Mouse (Mus musculus): ENCODE measurements at regions not wholly inside any gene's neighbourhood (a gene's known extent, or its start where the extent isn't known, plus 50 kb on each side); places are given as distances from the start of the nearest gene placed in this dataset.

- no peak overlapping the region for H3K4me2 ChIP-seq
- ATAC-seq (ENCODE audit: insufficient read depth, low FRiP score, low read depth): 0 out of 2 replicates have a peak, but pooled peaks have one; percentile 42
- no peak overlapping the region for H3K27ac ChIP-seq
- H3K9me3 ChIP-seq: no peaks in the 10 kb centered on the region
- H3K4me3 ChIP-seq (replicated peaks): no peak overlapping the region
- H3K9ac ChIP-seq: no peak overlapping the region
- peaks cover 7% of the 10 kb centered on the region; the same call in 1 of the 2 replicates for H3K4me1 ChIP-seq
- no peaks in the 10 kb centered on the region for H3K27me3 ChIP-seq (replicated peaks)
- 59% methylated on average over 5 of the region's 5 CpGs for WGBS
- no peaks in the 10 kb centered on the region for H3K36me3 ChIP-seq
These were observed 1216.4 kb upstream of the A1bg start for GRCm38 (mm10) chr15:62139192-62139591.

- H3K27me3 ChIP-seq (replicated peaks): no peaks in the 10 kb centered on the region
- no peaks in the 10 kb centered on the region for H3K36me3 ChIP-seq
- H3K4me2 ChIP-seq: no peak overlapping the region
- H3K4me3 ChIP-seq (replicated peaks): no peak overlapping the region
- ATAC-seq (ENCODE audit: insufficient read depth, low FRiP score, low read depth): no peak
- 83% methylated on average over 6 of the region's 6 CpGs for WGBS
- no peaks in the 10 kb centered on the region for H3K9me3 ChIP-seq
- H3K9ac ChIP-seq: no peak overlapping the region
- H3K27ac ChIP-seq: no peak overlapping the region
- peaks cover 7% of the 10 kb centered on the region; the same call in 1 of the 2 replicates for H3K4me1 ChIP-seq
These were observed 1215.9 kb upstream of the A1bg start for GRCm38 (mm10) chr15:62138701-62139100.

GRCm38 (mm10) chr15:62136932-62137594, 1214.3 kb upstream of the A1bg start:
- no peaks in the 10 kb centered on the region for H3K27me3 ChIP-seq (replicated peaks)
- no peaks in the 10 kb centered on the region for H3K9me3 ChIP-seq
- peaks cover 11% of the 10 kb centered on the region; the same call in 1 of the 2 replicates for H3K4me1 ChIP-seq
- H3K4me3 ChIP-seq (replicated peaks): no peak overlapping the region
- no peak overlapping the region for H3K27ac ChIP-seq
- WGBS: 46% methylated on average over 14 of the region's 14 CpGs
- H3K9ac ChIP-seq: no peak overlapping the region
- ATAC-seq (ENCODE audit: insufficient read depth, low FRiP score, low read depth): no peak
- no peak overlapping the region for H3K4me2 ChIP-seq
- no peaks in the 10 kb centered on the region for H3K36me3 ChIP-seq

GRCm38 (mm10) chr15:62134835-62135234, 1212.0 kb upstream of the A1bg start:
- no peak overlapping the region for H3K27ac ChIP-seq
- H3K4me3 ChIP-seq (replicated peaks): no peak overlapping the region
- no peak for ATAC-seq (ENCODE audit: insufficient read depth, low FRiP score, low read depth)
- no peak overlapping the region for H3K9ac ChIP-seq
- 77% methylated on average over 8 of the region's 8 CpGs for WGBS
- H3K4me1 ChIP-seq: peaks cover 11% of the 10 kb centered on the region; the same call in 1 of the 2 replicates
- H3K36me3 ChIP-seq: no peaks in the 10 kb centered on the region
- no peaks in the 10 kb centered on the region for H3K27me3 ChIP-seq (replicated peaks)
- no peak overlapping the region for H3K4me2 ChIP-seq
- no peaks in the 10 kb centered on the region for H3K9me3 ChIP-seq

GRCm38 (mm10) chr15:62134308-62134707, 1211.5 kb upstream of the A1bg start:
- H3K36me3 ChIP-seq: no peaks in the 10 kb centered on the region
- H3K4me1 ChIP-seq: peaks cover 11% of the 10 kb centered on the region; the same call in 1 of the 2 replicates
- H3K4me3 ChIP-seq (replicated peaks): no peak overlapping the region
- H3K9ac ChIP-seq: no peak overlapping the region
- no peaks in the 10 kb centered on the region for H3K27me3 ChIP-seq (replicated peaks)
- ATAC-seq (ENCODE audit: insufficient read depth, low FRiP score, low read depth): no peak
- 83% methylated on average over 4 of the region's 4 CpGs for WGBS
- no peak overlapping the region for H3K4me2 ChIP-seq
- no peak overlapping the region for H3K27ac ChIP-seq
- no peaks in the 10 kb centered on the region for H3K9me3 ChIP-seq

GRCm38 (mm10) chr15:62132895-62133294, 1210.1 kb upstream of the A1bg start:
- H3K36me3 ChIP-seq: no peaks in the 10 kb centered on the region
- H3K27ac ChIP-seq: 0 out of 2 replicates have a peak overlapping the region, but pooled peaks have one; percentile 19

GRCm38 (mm10) chr15:62131686-62132085, 1208.9 kb upstream of the A1bg start:
- Histone ChIP-seq H3K27me3 (replicated peaks) (no peaks in the 10 kb centered on the region), H3K36me3 (no peaks in the 10 kb centered on the region), H3K4me3 (replicated peaks) (no peak overlapping the region), H3K9me3 (no peaks in the 10 kb centered on the region), H3K4me2 (no peak overlapping the region), H3K4me1 (peaks cover 17% of the 10 kb centered on the region; the same call in 1 of the 2 replicates), H3K9ac (no peak overlapping the region), H3K27ac (no peak overlapping the region)
- ATAC-seq (ENCODE audit: insufficient read depth, low FRiP score, low read depth): no peak
- WGBS: 65% methylated on average over 3 of the region's 3 CpGs

More at GRCm38 (mm10) chr15:62132895-62133294, 1210.1 kb upstream of the A1bg start:
- peaks cover 17% of the 10 kb centered on the region for H3K4me1 ChIP-seq
- ATAC-seq (ENCODE audit: insufficient read depth, low FRiP score, low read depth): no peak
- no peak overlapping the region for H3K9ac ChIP-seq
- 33% methylated on average over 2 of the region's 2 CpGs for WGBS
- H3K4me2 ChIP-seq: no peak overlapping the region
- H3K9me3 ChIP-seq: no peaks in the 10 kb centered on the region
- H3K4me3 ChIP-seq (replicated peaks): no peak overlapping the region
- H3K27me3 ChIP-seq (replicated peaks): no peaks in the 10 kb centered on the region

- Histone ChIP-seq H3K9me3 (no peaks in the 10 kb centered on the region), H3K4me2 (no peak overlapping the region), H3K36me3 (no peaks in the 10 kb centered on the region), H3K27me3 (replicated peaks) (no peaks in the 10 kb centered on the region), H3K27ac (no peak overlapping the region), H3K4me3 (replicated peaks) (no peak overlapping the region), H3K4me1 (peaks cover 17% of the 10 kb centered on the region; the same call in 1 of the 2 replicates), H3K9ac (no peak overlapping the region)
- 73% methylated on average over 4 of the region's 4 CpGs for WGBS
- ATAC-seq (ENCODE audit: insufficient read depth, low FRiP score, low read depth): no peak
These were observed 1207.7 kb upstream of the A1bg start for GRCm38 (mm10) chr15:62130530-62130929.

GRCm38 (mm10) chr15:62128546-62129212, 1205.9 kb upstream of the A1bg start:
- H3K27ac ChIP-seq: peak overlapping the region; percentile 12; the same call in 1 of the 2 replicates
- no peaks in the 10 kb centered on the region for H3K27me3 ChIP-seq (replicated peaks)
- H3K9me3 ChIP-seq: no peaks in the 10 kb centered on the region
- no peak overlapping the region for H3K9ac ChIP-seq
- no peak overlapping the region for H3K4me3 ChIP-seq (replicated peaks)
- no peaks in the 10 kb centered on the region for H3K36me3 ChIP-seq
- peaks cover 17% of the 10 kb centered on the region; the same call in 1 of the 2 replicates for H3K4me1 ChIP-seq
- 20% methylated on average over 11 of the region's 11 CpGs for WGBS
- H3K4me2 ChIP-seq: no peak overlapping the region
- ATAC-seq (ENCODE audit: insufficient read depth, low FRiP score, low read depth): 0 out of 2 replicates have a peak, but pooled peaks have one; percentile 25

GRCm38 (mm10) chr15:62127602-62128158, 1204.9 kb upstream of the A1bg start:
- Histone ChIP-seq H3K4me2 (no peak overlapping the region), H3K4me3 (replicated peaks) (no peak overlapping the region), H3K9me3 (no peaks in the 10 kb centered on the region), H3K9ac (no peak overlapping the region), H3K27ac (no peak overlapping the region), H3K36me3 (no peaks in the 10 kb centered on the region), H3K27me3 (replicated peaks) (no peaks in the 10 kb centered on the region), H3K4me1 (peaks cover 12% of the 10 kb centered on the region; the same call in 1 of the 2 replicates)
- 33% methylated on average over 11 of the region's 11 CpGs for WGBS
- no peak for ATAC-seq (ENCODE audit: insufficient read depth, low FRiP score, low read depth)

- Histone ChIP-seq H3K4me1 (peaks cover 15% of the 10 kb centered on the region; the same call in 1 of the 2 replicates), H3K27me3 (replicated peaks) (no peaks in the 10 kb centered on the region), H3K9ac (no peak overlapping the region), H3K36me3 (no peaks in the 10 kb centered on the region), H3K4me3 (replicated peaks) (no peak overlapping the region), H3K4me2 (no peak overlapping the region), H3K27ac (no peak overlapping the region), H3K9me3 (no peaks in the 10 kb centered on the region)
- no peak for ATAC-seq (ENCODE audit: insufficient read depth, low FRiP score, low read depth)
- WGBS: 97% methylated on average over 7 of the region's 7 CpGs
These were observed 1202.9 kb upstream of the A1bg start for GRCm38 (mm10) chr15:62125718-62126117.

GRCm38 (mm10) chr15:62123756-62124155, 1200.9 kb upstream of the A1bg start:
- WGBS: 69% methylated on average over 4 of the region's 4 CpGs
- no peak overlapping the region for H3K27ac ChIP-seq
- no peaks in the 10 kb centered on the region for H3K27me3 ChIP-seq (replicated peaks)
- no peak for ATAC-seq (ENCODE audit: insufficient read depth, low FRiP score, low read depth)
- H3K4me1 ChIP-seq: peaks cover 15% of the 10 kb centered on the region; the same call in 1 of the 2 replicates
- no peak overlapping the region for H3K4me3 ChIP-seq (replicated peaks)
- no peaks in the 10 kb centered on the region for H3K9me3 ChIP-seq
- H3K4me2 ChIP-seq: no peak overlapping the region
- H3K36me3 ChIP-seq: no peaks in the 10 kb centered on the region
- H3K9ac ChIP-seq: no peak overlapping the region
